Mouse (Mus musculus) kidney, postnatal 25 days (tissue): Measurements from ENCODE around the gene Sorcs3.
A peak's percentile ranks its signal among the peaks of the same experiment; 100 is the strongest.

Experiments
- DNase-seq, 2 experiments: peaks; one replicate each; pipeline ENCODE4 v3.0.0; 2021; ENCODE audit warnings: mixed read lengths in 2 of 2

Gene Sorcs3

DNA sequence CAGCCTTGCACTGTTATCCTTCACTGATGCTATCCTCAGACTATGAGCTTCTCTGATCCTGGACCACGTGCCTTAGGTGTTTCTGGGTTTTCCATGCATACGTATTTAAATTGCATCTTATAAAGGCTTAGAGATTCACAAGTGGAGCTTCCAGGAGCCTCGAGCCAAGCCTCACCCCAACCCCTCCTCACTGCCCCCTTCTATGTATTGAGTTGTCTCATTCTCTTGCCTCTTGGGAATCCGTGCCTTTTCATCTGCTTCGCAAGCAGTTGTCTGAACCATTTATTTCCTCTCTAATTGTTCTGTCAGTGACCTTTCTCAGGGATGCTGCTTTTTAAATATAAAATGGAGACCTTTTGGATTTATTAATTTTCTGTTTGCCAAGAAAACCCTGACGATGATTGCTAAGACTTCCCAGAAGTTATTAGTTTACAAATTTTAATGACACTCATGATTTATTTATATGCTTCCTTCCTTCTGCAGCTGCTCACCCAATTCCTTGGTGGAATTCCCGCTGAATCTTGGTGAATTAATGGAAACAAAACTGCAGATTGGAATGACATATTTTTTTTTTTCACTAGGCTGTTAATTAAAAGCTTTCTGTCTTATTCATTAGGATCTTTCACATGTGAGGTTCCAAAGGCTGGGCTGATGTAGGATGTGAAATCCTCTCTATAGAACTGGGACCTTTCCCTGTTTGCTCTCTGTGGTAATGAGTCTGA is 199.1 kb downstream of the Sorcs3 start:
- DNase-seq: no peak

DNA sequence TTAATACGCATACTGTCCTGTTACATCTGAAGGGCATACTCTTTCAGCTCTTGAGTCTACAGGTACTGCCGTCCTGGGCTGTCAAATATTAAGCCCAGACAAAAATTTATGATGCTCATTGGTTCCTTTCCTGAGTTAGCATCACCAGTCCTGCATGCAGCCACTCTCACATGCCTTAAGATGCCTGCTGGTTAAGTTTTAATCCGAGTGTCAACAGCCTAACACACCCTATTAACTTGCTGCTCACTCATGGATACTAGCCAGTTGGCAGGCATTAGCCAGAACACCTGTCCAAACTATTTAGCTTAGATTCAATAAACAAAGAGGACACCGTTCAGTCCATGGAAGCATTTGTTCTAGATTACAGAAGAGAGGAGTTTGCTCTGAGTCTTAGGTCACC is 202.4 kb downstream of the Sorcs3 start:
- DNase-seq: peak; percentile 71 to 76

- DNase-seq: no peak
Measured at GRCm38 (mm10) chr19:48411332-48411731, 205.5 kb downstream of the Sorcs3 start.

DNA sequence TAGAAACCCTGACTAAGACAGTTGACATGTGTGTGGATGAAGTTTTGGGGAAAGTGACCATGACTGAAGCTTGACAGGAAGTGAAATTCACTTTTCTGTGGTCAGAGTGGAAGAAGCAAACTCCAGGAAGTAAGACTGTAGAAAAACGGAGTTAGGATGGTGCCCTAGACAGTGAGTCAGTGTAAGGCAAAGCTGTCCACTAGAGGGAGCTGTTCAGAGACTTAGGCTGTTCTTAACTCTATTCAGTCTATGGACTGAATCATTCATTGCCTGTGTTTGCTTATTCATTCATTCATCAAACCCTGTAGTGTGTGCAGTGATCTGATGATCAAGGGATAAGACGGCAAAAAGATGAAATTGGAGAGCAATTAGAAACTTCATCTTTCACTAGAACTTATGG is 208.0 kb downstream of the Sorcs3 start:
- peak in 1 of 2 experiments; percentile 63 for DNase-seq

- no peak for DNase-seq
Measured at GRCm38 (mm10) chr19:48418356-48418755, 212.5 kb downstream of the Sorcs3 start.

DNA sequence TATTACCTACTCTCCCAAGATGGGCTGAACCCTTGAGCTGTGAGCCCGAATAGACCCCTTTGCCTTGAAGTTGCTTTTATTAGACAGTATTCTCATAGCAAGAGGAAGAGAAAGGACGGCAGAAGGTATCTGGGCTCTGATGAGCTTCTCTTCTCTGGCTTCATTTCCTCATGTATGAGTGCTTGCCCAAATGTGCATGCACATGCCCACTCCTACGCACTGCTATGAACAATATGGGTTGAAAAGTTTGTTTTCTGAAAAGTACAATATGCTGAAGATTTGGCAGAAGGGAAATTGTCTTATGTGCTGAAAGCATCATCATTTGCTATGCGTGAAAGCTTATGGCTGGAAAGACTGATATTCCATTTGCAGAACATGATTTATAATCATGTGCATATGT is 223.4 kb downstream of the Sorcs3 start:
- no peak for DNase-seq

DNA sequence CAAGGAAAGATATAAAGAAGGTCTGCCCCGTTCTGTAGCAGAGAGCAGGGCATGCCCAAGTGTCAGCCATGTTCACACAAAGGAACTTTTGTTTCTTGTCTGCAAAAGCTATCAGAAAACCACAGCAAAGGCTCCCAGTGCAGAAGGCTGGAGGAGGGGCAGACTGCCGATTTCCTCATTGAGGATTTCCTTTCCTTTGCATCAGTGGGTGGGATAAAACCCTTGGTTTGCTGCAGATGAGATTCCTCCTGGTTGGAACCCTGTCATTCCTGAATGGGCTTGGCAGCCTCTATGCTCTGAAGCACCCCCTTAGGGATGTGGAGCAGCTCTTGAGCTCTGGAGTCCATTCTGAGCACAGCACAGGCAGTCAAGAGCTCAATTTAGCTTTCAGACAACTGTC is 223.9 kb downstream of the Sorcs3 start:
- no peak for DNase-seq

GRCm38 (mm10) chr19:48430328-48430727 is 224.5 kb downstream of the Sorcs3 start:
- no peak for DNase-seq

DNA sequence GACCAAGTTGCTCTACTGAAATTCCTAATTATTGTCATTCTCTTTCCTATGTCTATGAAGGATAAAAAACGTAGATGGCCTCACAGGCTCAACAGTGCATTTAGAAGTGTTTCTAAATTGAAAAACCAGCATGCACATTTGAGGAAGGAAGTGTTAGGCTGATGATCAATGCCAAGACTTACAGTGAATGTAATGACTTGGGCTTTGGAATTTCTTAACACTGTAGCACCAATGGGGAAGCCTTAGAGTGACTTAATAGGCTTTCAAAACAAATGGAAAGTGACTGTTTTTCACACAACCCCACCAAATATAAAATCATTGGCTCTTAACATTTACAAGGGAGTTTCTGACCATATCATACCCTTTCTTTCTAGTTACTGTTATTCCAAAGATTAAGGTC is 232.6 kb downstream of the Sorcs3 start:
- DNase-seq: no peak

DNA sequence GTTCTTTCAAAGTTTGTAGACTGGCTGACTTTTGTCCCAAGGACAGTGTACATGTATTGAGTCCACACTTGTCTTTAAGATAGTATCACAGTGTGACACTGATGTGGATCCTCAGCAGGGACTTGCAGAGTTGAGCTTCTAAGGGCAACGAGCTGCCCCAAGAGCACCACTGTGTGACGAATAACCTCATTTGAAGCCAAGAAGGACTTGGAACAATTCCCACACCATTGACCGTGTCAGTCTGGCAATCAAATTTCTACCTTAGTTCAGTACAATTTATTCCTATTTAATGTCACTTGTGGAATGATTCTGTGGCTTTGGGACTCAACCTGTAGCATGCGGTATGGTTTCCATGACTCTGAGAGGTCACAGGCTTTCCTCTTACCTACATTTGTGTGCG is 255.3 kb downstream of the Sorcs3 start:
- DNase-seq: peak; percentile 23 to 36

DNA sequence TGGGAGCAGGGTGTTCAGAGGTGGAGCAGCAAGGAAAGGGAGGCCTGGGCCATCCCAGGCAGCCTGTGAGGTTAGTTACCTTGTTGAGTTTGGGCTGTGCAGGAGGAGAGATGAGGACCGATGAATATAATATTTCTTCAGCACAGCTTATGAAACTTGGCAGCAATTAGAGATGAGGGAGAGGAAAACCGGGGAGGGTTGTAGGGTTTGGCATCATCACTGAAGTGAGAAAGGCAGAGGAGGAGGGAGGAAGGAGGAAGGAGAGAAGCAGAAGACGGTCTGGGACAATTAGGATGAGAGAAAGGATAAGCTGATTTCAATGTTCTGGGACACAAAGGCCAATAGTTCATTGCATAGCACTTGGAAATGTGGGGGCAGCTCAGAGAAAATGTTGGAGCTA is 256.6 kb downstream of the Sorcs3 start:
- DNase-seq: no peak

GRCm38 (mm10) chr19:48463494-48463893 is 257.7 kb downstream of the Sorcs3 start:
- no peak for DNase-seq

- no peak for DNase-seq
Measured at GRCm38 (mm10) chr19:48467471-48467870, 261.6 kb downstream of the Sorcs3 start.

- no peak for DNase-seq
Measured at GRCm38 (mm10) chr19:48469791-48470410, 264.1 kb downstream of the Sorcs3 start.

DNA sequence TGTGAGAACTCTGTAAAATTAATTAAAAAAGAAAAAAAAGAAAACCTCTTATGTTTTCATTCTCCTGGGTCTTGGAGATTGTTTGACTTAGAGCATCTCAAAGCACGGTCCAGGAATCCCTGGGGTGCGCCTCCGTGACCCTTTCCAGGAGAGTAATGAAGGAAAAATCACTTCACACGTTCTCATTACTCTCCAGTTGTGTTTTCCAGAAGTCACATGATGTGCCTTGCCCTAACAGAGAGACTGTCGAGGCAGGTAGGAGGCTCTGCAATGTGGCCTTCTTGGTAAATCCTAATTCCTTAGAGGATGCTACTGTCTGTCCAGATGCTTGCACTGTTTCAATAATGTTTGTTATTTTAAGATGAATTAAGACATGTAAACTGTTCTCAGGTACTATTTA is 266.1 kb downstream of the Sorcs3 start:
- no peak for DNase-seq

DNA sequence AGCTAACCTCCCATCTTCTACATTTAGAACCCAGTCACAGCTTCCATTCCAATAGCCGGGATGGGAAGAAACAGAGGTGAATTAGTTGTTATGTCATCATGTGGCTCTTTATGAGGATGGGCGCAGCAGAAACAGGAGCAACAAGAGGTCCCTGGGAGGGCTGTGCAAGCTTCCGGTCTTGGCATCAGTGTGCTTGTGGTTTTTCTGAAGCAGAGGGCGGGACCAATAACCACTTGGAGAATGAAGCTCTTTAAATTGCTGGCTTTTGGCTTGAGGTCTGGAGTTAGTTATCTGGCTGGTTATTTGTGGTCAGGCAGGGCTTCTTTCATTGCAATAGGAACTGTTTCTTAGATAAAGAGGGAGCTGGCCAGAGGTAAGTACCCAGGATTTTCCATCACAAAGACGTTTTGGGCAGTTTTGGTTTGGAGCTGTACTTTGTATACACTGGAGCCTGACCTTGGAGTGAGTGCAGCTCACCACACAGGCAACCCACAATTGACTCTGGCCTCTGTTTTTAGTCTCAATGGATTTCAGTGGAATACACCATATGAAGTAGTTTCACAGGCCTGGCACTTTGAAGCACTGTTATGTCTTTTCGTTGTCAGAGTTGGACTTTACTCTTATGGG is 270.1 kb downstream of the Sorcs3 start:
- DNase-seq: no peak

DNA sequence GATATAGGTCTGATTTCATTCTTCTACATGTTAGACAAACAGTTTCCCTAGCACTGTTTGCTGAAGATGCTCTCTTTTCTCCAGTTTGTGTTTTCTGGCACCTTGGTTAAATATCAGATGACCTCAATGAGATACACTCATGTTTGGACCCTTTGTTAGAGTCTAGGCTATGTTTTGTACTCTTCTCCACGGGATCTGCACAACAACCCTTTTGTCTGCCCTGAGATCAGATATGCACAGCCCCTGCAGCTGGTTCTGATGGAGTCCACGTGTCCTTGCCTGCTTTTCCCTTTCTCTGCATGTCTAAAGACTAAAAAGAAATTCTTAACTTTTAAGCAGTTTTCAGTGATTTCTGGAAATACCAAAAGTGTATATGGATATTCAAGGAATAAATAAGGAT is 273.0 kb downstream of the Sorcs3 start:
- no peak for DNase-seq

GRCm38 (mm10) chr19:48482946-48483345 is 277.1 kb downstream of the Sorcs3 start:
- DNase-seq: no peak

DNA sequence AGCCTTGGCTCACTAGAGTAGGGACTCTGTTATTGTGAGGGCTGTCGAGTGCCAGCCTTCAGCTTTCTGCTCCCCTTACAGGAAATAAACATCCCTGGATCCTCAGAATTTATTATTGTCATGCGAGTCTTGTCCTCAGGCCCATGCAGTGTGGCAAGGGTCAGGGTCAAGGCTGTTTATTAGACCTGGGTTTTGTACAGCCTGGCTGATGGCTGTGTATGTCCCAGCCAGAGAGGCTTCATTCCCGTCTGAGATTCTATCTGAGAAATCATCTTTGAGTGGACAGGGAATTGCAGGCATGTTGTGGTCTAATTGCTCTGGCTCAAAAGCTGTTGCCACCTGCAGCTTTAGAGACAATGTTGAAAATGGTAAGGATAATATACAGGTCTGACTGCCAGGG is 285.3 kb downstream of the Sorcs3 start:
- DNase-seq: no peak

DNA sequence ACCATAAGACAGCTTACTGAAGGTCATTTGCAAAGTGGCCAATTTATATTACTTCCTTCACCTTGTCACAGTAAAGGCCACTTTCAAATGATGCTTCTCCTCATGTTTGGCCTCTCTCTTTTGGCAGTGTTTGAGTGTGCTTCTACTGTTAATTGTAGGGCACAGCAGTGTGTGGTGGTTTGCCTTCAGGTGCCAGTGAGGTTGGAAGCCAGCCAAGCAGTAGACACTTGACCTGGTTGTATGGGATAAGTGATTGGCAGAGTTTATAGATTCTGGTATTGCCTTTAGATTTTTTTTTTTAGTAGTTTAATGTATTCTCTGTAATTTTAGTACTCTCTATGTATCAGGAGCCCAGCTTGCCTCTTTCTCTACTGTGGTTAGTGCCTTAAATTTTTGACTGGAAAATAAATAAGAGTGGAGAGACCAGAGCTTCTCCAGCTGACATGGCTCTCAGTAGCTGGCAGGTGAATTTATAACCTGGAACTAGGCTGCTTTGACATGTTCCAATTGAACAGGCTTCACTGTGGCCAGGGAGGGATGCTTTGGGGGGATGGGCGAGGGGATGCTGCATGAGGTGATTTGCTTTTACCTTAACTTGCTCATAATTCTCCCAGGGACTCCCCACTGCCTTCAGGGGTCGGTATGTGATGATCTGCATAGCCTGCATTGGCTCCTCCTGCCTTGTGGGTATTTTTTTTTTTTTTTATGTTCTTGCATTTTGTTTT is 298.2 kb downstream of the Sorcs3 start:
- no peak for DNase-seq

GRCm38 (mm10) chr19:48523803-48524202 is 318.0 kb downstream of the Sorcs3 start:
- DNase-seq: no peak

GRCm38 (mm10) chr19:48524527-48525214 is 318.8 kb downstream of the Sorcs3 start:
- no peak for DNase-seq

DNA sequence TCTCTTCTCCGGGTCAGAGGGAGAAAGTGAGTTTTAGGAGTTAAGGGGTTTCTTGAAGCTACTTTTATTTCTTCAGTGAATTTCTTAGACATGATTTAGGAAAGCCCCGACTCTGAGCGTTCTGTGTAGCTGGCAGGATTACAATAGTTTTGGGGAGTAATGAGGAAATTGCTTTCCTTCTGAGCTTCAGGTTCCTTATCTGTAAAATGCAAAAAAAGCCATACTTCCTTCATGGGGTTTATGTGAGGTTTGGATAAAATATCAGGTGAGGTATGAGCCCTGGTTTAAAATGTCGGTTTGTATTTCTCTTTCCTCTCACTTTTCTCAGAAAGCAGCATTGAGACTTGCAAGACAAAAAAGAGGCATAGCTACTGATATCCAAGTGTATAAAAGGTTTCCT is 327.8 kb downstream of the Sorcs3 start:
- no peak for DNase-seq
